Mouse (Mus musculus) liver, embryonic 14.5 days (tissue): ENCODE measurements at regions not wholly inside any gene's neighbourhood (a gene's known extent, or its start where the extent isn't known, plus 50 kb on each side); places are given as distances from the start of the nearest gene placed in this dataset.

Experiments
- CTCF ChIP-seq: IDR thresholded peaks from 2 replicates; pipeline ENCODE4 v1.5.1; 2016; ENCODE audit warnings: antibody characterized with exemption, low read depth, control low read depth
- EP300 ChIP-seq: IDR thresholded peaks from 2 replicates; pipeline ENCODE4 v1.6.1; 2016; ENCODE audit warnings: antibody characterized with exemption, low read depth

GRCm38 (mm10) chr12:52389552-52389951 is 114.2 kb upstream of the Arhgap5 start:
- TF ChIP-seq CTCF (no peak), EP300 (no peak)
